ENCODE assay signal across 30 mouse cellular contexts in the genomic region with DNA sequence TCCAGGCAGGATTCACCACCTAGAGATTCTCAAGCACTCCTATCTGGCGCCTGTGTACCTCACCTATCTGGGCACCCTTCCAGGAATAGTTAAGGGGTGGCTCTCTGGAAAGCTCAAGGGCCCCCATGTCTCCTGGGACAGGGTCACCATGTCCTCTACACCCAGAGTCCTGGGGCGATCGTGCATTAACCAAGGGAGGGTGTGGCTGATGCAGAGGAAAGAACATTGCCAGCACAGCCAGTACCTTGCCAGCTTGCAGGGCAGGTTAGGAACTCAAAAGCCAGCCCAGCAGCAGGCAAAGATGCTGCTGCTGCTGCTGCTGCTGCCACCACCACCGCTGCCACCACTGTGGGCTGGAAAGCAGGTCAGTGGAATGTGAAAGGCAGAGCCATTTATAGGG. TPM values are rescaled to one million over a fixed set of nuclear protein-coding genes. Genes with fewer than 3 reads are reported as not detected.
A peak's percentile ranks its signal among the peaks of the same experiment; 100 is the strongest.
DNase-seq lines count a peak whose midpoint lies in the region; ATAC-seq and TF ChIP-seq lines count a peak whose summit lies in the region.
"Had no signal": no experiment of that assay in that cellular context is flagged by ENCODE, and none has a peak within 500 bp of the region (broad histone marks: within the 10 kb centered on the region; RNA-seq: fewer than 3 reads in every experiment).

No protein-coding gene starts in this region.

- H3K9me3 ChIP-seq in heart, embryonic 12.5 days (replicated peaks) = no peaks in the 10 kb centered on the region
- H3K9me3 ChIP-seq: embryonic facial prominence, embryonic 12.5 days; hindbrain, embryonic 10.5 days; hindbrain, embryonic 15.5 days; liver, embryonic 12.5 days; neural tube, embryonic 12.5 days had no signal

- H3K4me2 ChIP-seq in heart, embryonic 12.5 days = no peak overlapping the region
- H3K4me2 ChIP-seq: embryonic facial prominence, embryonic 12.5 days; heart, embryonic 11.5 days; hindbrain, embryonic 15.5 days; liver, embryonic 12.5 days; midbrain, embryonic 11.5 days; neural tube, embryonic 12.5 days had no signal

- H3K27me3 ChIP-seq in heart, embryonic 12.5 days (replicated peaks) = peaks cover 54% of the 10 kb centered on the region
- H3K27me3 ChIP-seq in testis, adult 2 months (ENCODE audit: control insufficient read depth, insufficient read depth, low read length) = no peaks in the 10 kb centered on the region

- no peak overlapping the region for H3K27ac ChIP-seq in heart, embryonic 12.5 days (ENCODE audit: poor library complexity, severe bottlenecking)
- no peak overlapping the region for H3K27ac ChIP-seq in testis, adult 2 months (ENCODE audit: control insufficient read depth, insufficient read depth, low read depth, low read length)
- H3K27ac ChIP-seq: embryonic facial prominence, embryonic 12.5 days; hindbrain, embryonic 10.5 days; hindbrain, embryonic 15.5 days; liver, embryonic 12.5 days; neural tube, embryonic 12.5 days had no signal

- no peak for DNase-seq in heart, adult 8-10 months (ENCODE audit: low spot score)
- no peak for DNase-seq in testis, postnatal 10 days (ENCODE audit: low spot score)
- peak; percentile 74 to 94 for DNase-seq in kidney, postnatal 25 days
- no peak for DNase-seq in gastrocnemius, postnatal 4 days (ENCODE audit: low spot score in 2 of 2)
- DNase-seq in thymus, postnatal 14 days = no peak
- DNase-seq: adrenal gland, postnatal 14 days; cerebellum, adult 11 months; cerebellum, adult 9-10 months; embryo, embryonic 11 days; heart, postnatal 10 days; left cerebral cortex, postnatal 4 days; liver, postnatal 0 days; lung, postnatal 36 days; right cerebral cortex, adult 18-20 months; right cerebral cortex, postnatal 4 days; thymus, adult 18-20 months; thymus, postnatal 36 days had no signal

- no peak for TF ChIP-seq CTCF in testis, adult 2 months (IDR thresholded peaks at IDR 0.05; ENCODE audit: control insufficient read depth, insufficient read depth, insufficient replicate concordance, low read depth, low read length)

- H3K4me1 ChIP-seq in heart, embryonic 12.5 days (replicated peaks) = peaks cover 18% of the 10 kb centered on the region
- peaks cover 8% of the 10 kb centered on the region; the same call in 1 of the 2 replicates for H3K4me1 ChIP-seq in testis, adult 2 months (ENCODE audit: control insufficient read depth, insufficient read depth, low read length)

- no peak for ATAC-seq in heart, embryonic 12.5 days (ENCODE audit: insufficient number of reproducible peaks, low FRiP score)
- ATAC-seq: CD4-positive, CD25-positive, alpha-beta regulatory T cell, adult 4 months; forebrain, embryonic 16.5 days; inflammation-experienced regulatory T-cells, adult 6 months; liver, embryonic 12.5 days; liver, postnatal 0 days had no signal

- 40% methylated on average over 4 of the region's 4 CpGs for WGBS in heart, embryonic 12.5 days

- no peak for TF ChIP-seq POLR2A in testis, adult 2 months (IDR thresholded peaks at IDR 0.05; ENCODE audit: control insufficient read depth, low read depth, low read length)

- H3K9ac ChIP-seq in heart, embryonic 12.5 days = 0 out of 2 replicates have a peak overlapping the region, but pooled peaks have one; percentile 2
- H3K9ac ChIP-seq: embryonic facial prominence, embryonic 12.5 days; hindbrain, embryonic 15.5 days; liver, embryonic 12.5 days; liver, postnatal 0 days; neural tube, embryonic 12.5 days had no signal

- H3K4me3 ChIP-seq in heart, embryonic 12.5 days = no peak overlapping the region
- H3K4me3 ChIP-seq in testis, adult 2 months (ENCODE audit: control insufficient read depth, low read depth, low read length) = peak overlapping the region; percentile 1
- H3K4me3 ChIP-seq: embryonic facial prominence, embryonic 12.5 days; hindbrain, embryonic 10.5 days; hindbrain, embryonic 15.5 days; liver, embryonic 12.5 days; myocyte; neural tube, embryonic 12.5 days had no signal

- H3K36me3 ChIP-seq in heart, embryonic 12.5 days = no peaks in the 10 kb centered on the region
- H3K36me3 ChIP-seq in testis, adult 2 months (ENCODE audit: control insufficient read depth, insufficient read depth, low read length) = no peaks in the 10 kb centered on the region
- H3K36me3 ChIP-seq: embryonic facial prominence, embryonic 12.5 days; hindbrain, embryonic 10.5 days; hindbrain, embryonic 15.5 days; liver, embryonic 12.5 days; neural tube, embryonic 12.5 days had no signal

RNA-seq across cellular contexts. Expression of a gene that starts 3.7 kb away (rescaled TPM):
- polyA plus RNA-seq in heart, embryonic 12.5 days (2016; fragmentation: Nextera tagmentation; extraction: Ambion mirVana) = 35.0 and 35.3 TPM in 2 replicates
- 10 to 100 TPM; 57.2 to 64.8 (median 62.7) TPM for total RNA-seq in heart, adult 8-10 months (2022)
- 1.9 and 2.4 TPM in 2 replicates for polyA plus RNA-seq in testis, adult 2 months (2012; rRNA removed)
- 10 to 100 TPM; 76.1 to 90.4 TPM for total RNA-seq in gastrocnemius, postnatal 4 days (2021)

RNA-seq across cellular contexts. Expression of a gene that starts 4.9 kb away (rescaled TPM):
- 6.6 and 8.3 TPM in 2 replicates for polyA plus RNA-seq in heart, embryonic 12.5 days (2016; fragmentation: Nextera tagmentation; extraction: Ambion mirVana)
- total RNA-seq in heart, adult 8-10 months (2022) = 10 to 100 TPM; 16.5 to 26.5 (median 21.6) TPM
- 4.0 and 6.6 TPM in 2 replicates for polyA plus RNA-seq in testis, adult 2 months (2012; rRNA removed)
- total RNA-seq in gastrocnemius, postnatal 4 days (2021) = 10 to 100 TPM; 35.6 to 41.4 TPM

Comparison
In these comparisons a context has a peak if more than half of its experiments do, and no peak if none do; other contexts are left out.
1. DNase-seq: peak in kidney, postnatal 25 days (2 of 2); none in heart, adult 8-10 months (single experiment), testis, postnatal 10 days (single experiment), gastrocnemius, postnatal 4 days (0 of 2) and thymus, postnatal 14 days (single experiment).